Mouse (Mus musculus) myocyte (in vitro differentiated cells): ENCODE data around the gene Myo18b. TPM values are rescaled to one million over a fixed set of nuclear protein-coding genes. Genes with fewer than 3 reads are reported as not detected.

Experiments used
- H3K27me3 ChIP-seq: one replicate; pipeline ENCODE4 v1.6.1; 2011; ENCODE audit not compliant: control insufficient read depth, insufficient read depth, insufficient read length
- H3K36me3 ChIP-seq: one replicate; pipeline ENCODE4 v1.6.1; 2011; ENCODE audit not compliant: control insufficient read depth, insufficient read depth
- H3K4me2 ChIP-seq: one replicate; pipeline ENCODE4 v1.6.1; 2011; ENCODE audit warnings: low read depth, control low read depth
- H3K4me3 ChIP-seq: one replicate; pipeline ENCODE4 v1.5.1; 2011; ENCODE audit warnings: mild to moderate bottlenecking, control low read depth, moderate library complexity
- H3K79me2 ChIP-seq: one replicate; pipeline ENCODE4 v1.6.1; 2011; ENCODE audit not compliant: control insufficient read depth, insufficient read depth
- H3ac ChIP-seq: one replicate; pipeline ENCODE4 v1.6.1; 2011; ENCODE audit not compliant: control insufficient read depth, insufficient read length
- CEBPB ChIP-seq: IDR thresholded peaks from 2 replicates; pipeline ENCODE4 v1.6.1; 2011; ENCODE audit warnings: mild to moderate bottlenecking, moderate library complexity; ENCODE audit not compliant: poor library complexity, insufficient read depth, severe bottlenecking
- E2F4 ChIP-seq: IDR thresholded peaks from one replicate; pipeline ENCODE4 v1.6.1; 2011; ENCODE audit warnings: mild to moderate bottlenecking, control low read depth, moderate library complexity; ENCODE audit not compliant: insufficient read depth
- MAX ChIP-seq: IDR thresholded peaks from one replicate; pipeline ENCODE4 v1.6.1; 2011; ENCODE audit warnings: low read depth, mild to moderate bottlenecking, control low read depth
- MYOD1 ChIP-seq, 3 experiments: IDR thresholded peaks; one replicate each; pipeline ENCODE4 v1.6.1; 2011; ENCODE audit warnings: control low read depth in 2 of 3, low read depth in 2 of 3, mild to moderate bottlenecking in 2 of 3, moderate library complexity in 1 of 3; ENCODE audit not compliant: insufficient read length in 2 of 3, control insufficient read depth in 1 of 3
- MYOG ChIP-seq, 3 experiments: IDR thresholded peaks; one replicate each; pipeline ENCODE4 v1.6.1; 2011; ENCODE audit warnings: control low read depth in 2 of 3, low read depth in 2 of 3, mild to moderate bottlenecking in 2 of 3; ENCODE audit not compliant: insufficient read length in 2 of 3, control insufficient read depth in 1 of 3, insufficient read depth in 1 of 3
- POLR2A ChIP-seq: IDR thresholded peaks from one replicate; pipeline ENCODE4 v1.6.1; 2011; ENCODE audit warnings: low read depth, mild to moderate bottlenecking, control low read depth, moderate library complexity; ENCODE audit not compliant: insufficient read length
- POLR2AphosphoS2 ChIP-seq: IDR thresholded peaks from one replicate; pipeline ENCODE4 v1.6.1; 2011; ENCODE audit warnings: low read depth, control low read depth; ENCODE audit not compliant: insufficient read length
- REST ChIP-seq: IDR thresholded peaks from one replicate; pipeline ENCODE4 v1.6.1; 2011; ENCODE audit warnings: mild to moderate bottlenecking, control low read depth, moderate library complexity; ENCODE audit not compliant: insufficient read depth, insufficient read length
- SRF ChIP-seq: IDR thresholded peaks from one replicate; pipeline ENCODE4 v1.6.1; 2011; ENCODE audit warnings: low read depth; ENCODE audit not compliant: control insufficient read depth, insufficient read length
- TCF12 ChIP-seq: IDR thresholded peaks from one replicate; pipeline ENCODE4 v1.6.1; 2011; ENCODE audit warnings: mild to moderate bottlenecking, control low read depth; ENCODE audit not compliant: poor library complexity, insufficient read depth, severe bottlenecking
- TCF3 ChIP-seq: IDR thresholded peaks from one replicate; pipeline ENCODE4 v1.6.1; 2011; ENCODE audit warnings: low read depth, control low read depth; ENCODE audit not compliant: insufficient read length
- USF1 ChIP-seq: IDR thresholded peaks from one replicate; pipeline ENCODE4 v1.6.1; 2011; ENCODE audit warnings: low read depth, mild to moderate bottlenecking, control low read depth, moderate library complexity
- polyA plus RNA-seq: library from polyadenylated mRNA; unstranded; fragments of >200 nt; fragmentation: generic; extraction: Trizol; gene quantifications from one replicate; pipeline ENCODE4 v1.2.1, GENCODE M21; 2012; ENCODE audit warnings: missing spikeins

The Myo18b gene
- polyA plus RNA-seq, 1 experiment = 1.6 TPM

DNA sequence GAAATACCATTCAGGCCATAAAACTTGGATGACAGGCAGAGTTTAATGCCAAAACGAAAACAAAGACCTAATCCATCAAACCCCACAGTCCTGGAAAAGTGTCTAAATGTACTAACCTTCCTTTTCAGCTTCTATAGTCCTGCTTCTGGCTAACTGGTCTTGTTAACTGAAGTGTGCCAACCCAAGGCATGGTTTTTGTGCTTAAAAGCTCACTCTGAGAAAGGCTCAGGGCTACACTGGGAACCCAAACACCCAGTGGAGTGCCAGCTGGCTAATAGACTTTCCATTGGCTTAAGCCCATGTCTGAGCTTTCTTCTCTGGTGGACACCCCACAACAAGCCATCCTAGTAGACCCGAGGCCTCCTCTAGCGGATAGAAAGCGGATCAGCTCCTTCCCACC lies 244.1 kb downstream of the Myo18b start:
- Histone ChIP-seq H3K27me3 (no peaks in the 10 kb centered on the region), H3ac (no peak overlapping the region), H3K79me2 (no peaks in the 10 kb centered on the region)

DNA sequence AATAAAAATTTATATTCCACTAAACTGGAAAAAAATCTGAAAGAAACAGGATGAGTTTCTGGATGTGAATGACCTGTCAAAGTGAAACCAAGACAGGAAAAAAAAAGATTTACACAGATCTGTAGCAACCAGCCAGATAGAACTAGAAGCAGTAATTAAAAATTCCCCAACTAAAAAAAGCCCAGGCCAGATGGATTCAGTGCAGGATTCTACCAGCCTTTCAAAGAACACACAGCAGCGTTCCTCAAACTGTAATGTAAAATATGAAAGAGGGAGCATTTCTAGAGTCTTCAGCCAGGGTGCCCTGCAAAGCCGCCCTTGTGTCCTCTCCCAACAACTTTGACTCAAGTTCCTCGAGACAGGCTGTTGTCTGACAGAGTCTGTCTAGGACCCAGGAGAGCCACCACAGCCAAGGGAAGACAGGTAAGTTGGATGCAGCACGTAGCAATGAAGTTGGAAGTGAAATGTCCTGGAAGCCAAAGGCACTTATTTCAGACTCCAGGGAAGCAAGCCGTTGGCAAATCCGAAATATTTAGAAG lies 246.9 kb downstream of the Myo18b start:
- Histone ChIP-seq H3K4me2 (no peak overlapping the region), H3K79me2 (no peaks in the 10 kb centered on the region), H3K4me3 (no peak overlapping the region), H3K36me3 (no peaks in the 10 kb centered on the region), H3ac (no peak overlapping the region), H3K27me3 (no peaks in the 10 kb centered on the region)
- TF ChIP-seq MAX (no peak), MYOD1 (IDR thresholded peaks at IDR 0.05; ENCODE audit: control insufficient read depth in 1 of 3, insufficient read length in 2 of 3, low read depth in 2 of 3) (no peak), TCF12 (no peak), TCF3 (no peak), POLR2AphosphoS2 (no peak), USF1 (no peak), E2F4 (no peak), CEBPB (no peak), POLR2A (no peak), SRF (no peak), MYOG (IDR thresholded peaks at IDR 0.05; ENCODE audit: control insufficient read depth in 1 of 3, insufficient read depth in 1 of 3, insufficient read length in 2 of 3, low read depth in 2 of 3) (no peak), REST (no peak)

More for the DNA sequence above, 244.1 kb downstream of the Myo18b start:
- Histone ChIP-seq H3K4me2 (no peak overlapping the region), H3K4me3 (no peak overlapping the region), H3K36me3 (no peaks in the 10 kb centered on the region)
- TF ChIP-seq SRF (no peak), MYOD1 (IDR thresholded peaks at IDR 0.05; ENCODE audit: control insufficient read depth in 1 of 3, insufficient read length in 2 of 3, low read depth in 2 of 3) (no peak), POLR2AphosphoS2 (no peak), E2F4 (no peak), MAX (no peak), TCF3 (no peak), MYOG (IDR thresholded peaks at IDR 0.05; ENCODE audit: control insufficient read depth in 1 of 3, insufficient read depth in 1 of 3, insufficient read length in 2 of 3, low read depth in 2 of 3) (no peak), TCF12 (no peak), CEBPB (no peak)

DNA sequence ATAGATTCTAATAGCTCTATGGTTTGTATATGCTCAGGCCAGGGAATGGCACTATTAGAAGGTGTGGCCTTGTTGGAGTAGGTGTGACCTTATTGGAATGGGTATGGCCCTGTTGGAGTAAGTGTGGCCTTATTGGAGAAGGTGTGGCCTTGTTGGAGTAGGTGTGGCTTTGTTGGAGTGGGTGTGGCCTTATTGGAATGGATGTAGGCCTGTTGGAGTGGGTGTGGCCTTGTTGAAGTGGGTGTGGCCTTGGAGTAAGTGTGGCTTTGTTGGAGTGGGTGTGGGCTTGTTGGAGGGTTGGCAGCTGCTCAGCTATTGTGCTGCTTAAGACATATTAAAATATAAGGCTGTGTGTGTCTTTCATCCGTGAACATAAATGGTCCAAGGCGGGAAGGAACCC lies 249.3 kb downstream of the Myo18b start:
- TF ChIP-seq E2F4 (no peak), TCF3 (no peak), MYOG (IDR thresholded peaks at IDR 0.05; ENCODE audit: control insufficient read depth in 1 of 3, insufficient read depth in 1 of 3, insufficient read length in 2 of 3, low read depth in 2 of 3) (no peak), TCF12 (no peak), USF1 (no peak), REST (no peak), CEBPB (no peak), POLR2A (no peak), SRF (no peak), MYOD1 (IDR thresholded peaks at IDR 0.05; ENCODE audit: control insufficient read depth in 1 of 3, insufficient read length in 2 of 3, low read depth in 2 of 3) (no peak), POLR2AphosphoS2 (no peak), MAX (no peak)
- Histone ChIP-seq H3K36me3 (no peaks in the 10 kb centered on the region), H3K79me2 (no peaks in the 10 kb centered on the region), H3K27me3 (no peaks in the 10 kb centered on the region), H3K4me2 (no peak overlapping the region), H3ac (no peak overlapping the region), H3K4me3 (no peak overlapping the region)

DNA sequence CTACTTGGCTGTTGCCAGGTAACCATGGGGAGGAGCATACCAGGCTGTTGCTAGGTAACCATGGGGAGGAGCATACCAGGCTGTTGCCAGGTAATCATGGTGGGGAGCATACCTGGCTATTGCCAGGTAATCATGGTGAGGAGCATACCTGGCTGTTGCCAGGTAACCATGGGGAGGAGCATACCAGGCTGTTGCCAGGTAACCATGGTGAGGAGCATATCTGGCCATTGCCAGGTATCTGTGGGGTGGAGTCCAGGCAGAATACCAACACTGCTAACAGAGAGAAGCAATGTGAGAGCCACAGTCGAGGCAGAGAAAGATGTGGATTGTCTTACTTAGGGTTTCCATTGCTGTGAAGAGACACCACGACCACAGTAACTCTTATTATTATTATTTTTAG lies 250.6 kb downstream of the Myo18b start:
- TF ChIP-seq TCF3 (no peak), POLR2A (no peak), MAX (no peak), E2F4 (no peak), MYOG (IDR thresholded peaks at IDR 0.05; ENCODE audit: control insufficient read depth in 1 of 3, insufficient read depth in 1 of 3, insufficient read length in 2 of 3, low read depth in 2 of 3) (no peak), MYOD1 (IDR thresholded peaks at IDR 0.05; ENCODE audit: control insufficient read depth in 1 of 3, insufficient read length in 2 of 3, low read depth in 2 of 3) (no peak), POLR2AphosphoS2 (no peak), SRF (no peak), USF1 (no peak), REST (no peak), CEBPB (no peak), TCF12 (no peak)
- Histone ChIP-seq H3K36me3 (no peaks in the 10 kb centered on the region), H3K4me3 (no peak overlapping the region), H3K4me2 (no peak overlapping the region), H3K27me3 (no peaks in the 10 kb centered on the region), H3ac (no peak overlapping the region), H3K79me2 (no peaks in the 10 kb centered on the region)
